In the genomic region with DNA sequence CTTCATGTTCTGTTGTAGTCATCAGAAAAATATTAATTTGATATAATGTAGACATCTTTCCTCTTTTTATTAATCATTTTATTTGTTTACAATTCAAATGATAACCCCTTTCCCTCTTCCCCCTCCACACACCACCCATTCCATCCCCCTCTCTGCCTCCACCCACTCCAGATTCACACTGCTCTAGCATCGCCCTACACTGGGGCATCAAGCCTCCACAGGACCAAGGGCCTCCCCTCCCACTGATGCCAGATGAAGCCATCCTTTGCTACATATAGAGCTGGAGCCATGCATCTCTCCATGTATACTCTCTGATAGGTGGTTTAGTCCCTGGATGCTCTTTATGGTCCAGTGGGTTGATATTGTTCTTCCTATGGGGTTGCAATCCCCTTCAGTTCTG, we compare ENCODE assay signal across 6 mouse cellular contexts.
DNase-seq lines count a peak whose midpoint lies in the region; ATAC-seq and TF ChIP-seq lines count a peak whose summit lies in the region.
"Not testable (repeated sequence)": the region's sequence is repeated elsewhere in the genome, so short reads cannot be mapped to it uniquely, and the experiment has no call there.

No protein-coding gene starts in this region.

- 80% methylated on average over 1 of the region's 1 CpGs for WGBS in lung, postnatal 0 days

- not testable (repeated sequence) for TF ChIP-seq POLR2A in MEL (IDR thresholded peaks at IDR 0.05; ENCODE audit: control insufficient read depth in 1 of 2, insufficient read depth in 1 of 2, low read depth in 1 of 2, low read length in 2 of 2, poor library complexity in 1 of 2)

- TF ChIP-seq RAD21 in MEL (IDR thresholded peaks at IDR 0.05; ENCODE audit: low read depth, low read length): not testable (repeated sequence)

- not testable (repeated sequence) for H3K9ac ChIP-seq in MEL (ENCODE audit: control insufficient read depth, low read depth, low read length, poor library complexity, severe bottlenecking); lung, postnatal 0 days (replicated peaks; ENCODE audit: low read depth)

- DNase-seq in MEL (ENCODE audit: low read depth, low spot score) (peak; percentile 0), NIH3T3 (ENCODE audit: low read depth) (peak; percentile 0), adipocyte (ENCODE audit: low spot score) (peak; percentile 1)
- peak; percentile 12 for DNase-seq in gastrocnemius, adult 2 months
- peak; percentile 91 for DNase-seq in heart, adult 11 months
- DNase-seq in lung, postnatal 0 days (ENCODE audit: low spot score): peak; percentile 2

- not testable (repeated sequence) for H3K4me1 ChIP-seq in MEL (ENCODE audit: control insufficient read depth in 1 of 2, insufficient read depth in 2 of 2, low read length in 2 of 2); lung, postnatal 0 days (ENCODE audit: insufficient read depth, low read depth, low read length)

- TF ChIP-seq CTCF in MEL (IDR thresholded peaks at IDR 0.05 in 2 of 3, conservative IDR thresholded peaks at IDR 0.05 in 1 of 3; ENCODE audit: control insufficient read depth in 1 of 3, insufficient read depth in 1 of 3, low read depth in 2 of 3, low read length in 3 of 3, poor library complexity in 1 of 3, severe bottlenecking in 1 of 3); gastrocnemius, adult 2 months (IDR thresholded peaks at IDR 0.05); lung, postnatal 0 days (IDR thresholded peaks at IDR 0.05): not testable (repeated sequence)

- H3K9me3 ChIP-seq in MEL (replicated peaks; ENCODE audit: insufficient read depth, low read length); lung, postnatal 0 days (ENCODE audit: low read length): not testable (repeated sequence)

- intact Hi-C loops in gastrocnemius, adult 2 months (cut with DNase I): not testable (repeated sequence)

- not testable (repeated sequence) for H3K79me2 ChIP-seq in MEL (ENCODE audit: control insufficient read depth, insufficient read depth, low read length, poor library complexity)

- not testable (repeated sequence) for H3K4me3 ChIP-seq in MEL (ENCODE audit: control insufficient read depth in 1 of 2, insufficient read depth in 1 of 2, low read depth in 2 of 2, low read length in 2 of 2); gastrocnemius, adult 2 months; lung, postnatal 0 days (ENCODE audit: low read depth, low read length)

- not testable (repeated sequence) for H3K36me3 ChIP-seq in MEL (ENCODE audit: control insufficient read depth in 1 of 2, insufficient read depth in 2 of 2, low read length in 2 of 2); lung, postnatal 0 days (ENCODE audit: insufficient read depth, low read length)

- not testable (repeated sequence) for TF ChIP-seq EP300 in MEL (IDR thresholded peaks at IDR 0.05; ENCODE audit: low read depth in 1 of 2, low read length in 2 of 2); lung, postnatal 0 days (IDR thresholded peaks at IDR 0.05)

- ATAC-seq in lung, postnatal 0 days: not testable (repeated sequence)

- H3K27me3 ChIP-seq in MEL (ENCODE audit: control insufficient read depth in 1 of 2, insufficient read depth in 2 of 2, low read length in 2 of 2); lung, postnatal 0 days (replicated peaks; ENCODE audit: insufficient read depth, low read length): not testable (repeated sequence)

- H3K4me2 ChIP-seq in lung, postnatal 0 days (replicated peaks; ENCODE audit: low read depth, low read length): not testable (repeated sequence)

- H3K27ac ChIP-seq in MEL (ENCODE audit: control insufficient read depth, low read depth, low read length); gastrocnemius, adult 2 months; lung, postnatal 0 days (ENCODE audit: low read length): not testable (repeated sequence)

Comparison
In these comparisons a context has a peak if more than half of its experiments do, and no peak if none do; other contexts are left out.
1. DNase-seq: peak in every context shown above with its lines; median percentile 91 in heart, adult 11 months; 12 in gastrocnemius, adult 2 months; 2 in lung, postnatal 0 days; 1 in adipocyte; 0 in MEL; 0 in NIH3T3.